Mouse (Mus musculus) right cerebral cortex, postnatal 36 days (tissue): ENCODE results near the gene Litaf.
"Not testable (repeated sequence)": the region's sequence is repeated elsewhere in the genome, so short reads cannot be mapped to it uniquely, and the experiment has no call there.

ENCODE experiments used
- DNase-seq, 2 experiments: peaks; one replicate each; pipeline ENCODE4 v3.0.0; 2022; ENCODE audit warnings: low spot score in 2 of 2, mixed read lengths in 1 of 2

The Litaf gene

DNA sequence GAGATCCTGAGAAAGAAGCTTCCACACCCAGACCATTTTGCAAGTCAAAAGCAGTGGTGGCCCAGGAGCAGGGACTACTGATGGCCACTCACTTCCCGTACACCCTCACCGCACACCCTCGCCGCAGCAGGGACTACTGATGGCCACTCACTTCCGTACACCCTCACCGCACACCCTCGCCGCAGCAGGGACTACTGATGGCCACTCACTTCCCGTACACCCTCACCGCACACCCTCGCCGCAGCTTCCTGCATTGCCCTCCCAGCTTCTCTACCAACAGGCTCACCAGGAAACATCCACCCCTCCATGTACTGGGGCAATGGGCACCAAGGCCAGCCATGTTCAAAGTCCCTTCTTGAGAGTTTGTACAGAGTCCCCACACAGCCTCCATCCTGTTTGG lies 107.7 kb downstream of the Litaf start:
- not testable (repeated sequence) for DNase-seq

DNA sequence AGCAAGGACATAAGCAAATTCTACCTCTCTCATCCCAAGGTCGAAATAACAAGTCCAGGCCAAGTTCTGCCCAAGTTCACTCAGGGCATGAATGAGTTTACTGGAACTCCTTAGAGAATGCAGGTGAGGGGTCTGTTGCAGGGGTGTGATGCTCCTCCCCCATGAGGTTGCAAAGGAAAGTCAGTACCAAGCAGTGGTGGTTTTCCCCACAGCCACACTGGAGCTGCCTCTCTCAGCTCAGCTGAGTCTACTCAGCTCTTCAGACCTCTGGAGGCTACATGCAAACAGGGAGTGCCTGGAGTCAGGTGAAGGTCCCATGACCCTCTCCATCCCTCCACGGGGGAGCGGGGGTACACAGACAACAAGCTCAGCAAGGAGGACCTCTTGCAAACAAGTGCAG lies 108.2 kb downstream of the Litaf start:
- DNase-seq: no peak

DNA sequence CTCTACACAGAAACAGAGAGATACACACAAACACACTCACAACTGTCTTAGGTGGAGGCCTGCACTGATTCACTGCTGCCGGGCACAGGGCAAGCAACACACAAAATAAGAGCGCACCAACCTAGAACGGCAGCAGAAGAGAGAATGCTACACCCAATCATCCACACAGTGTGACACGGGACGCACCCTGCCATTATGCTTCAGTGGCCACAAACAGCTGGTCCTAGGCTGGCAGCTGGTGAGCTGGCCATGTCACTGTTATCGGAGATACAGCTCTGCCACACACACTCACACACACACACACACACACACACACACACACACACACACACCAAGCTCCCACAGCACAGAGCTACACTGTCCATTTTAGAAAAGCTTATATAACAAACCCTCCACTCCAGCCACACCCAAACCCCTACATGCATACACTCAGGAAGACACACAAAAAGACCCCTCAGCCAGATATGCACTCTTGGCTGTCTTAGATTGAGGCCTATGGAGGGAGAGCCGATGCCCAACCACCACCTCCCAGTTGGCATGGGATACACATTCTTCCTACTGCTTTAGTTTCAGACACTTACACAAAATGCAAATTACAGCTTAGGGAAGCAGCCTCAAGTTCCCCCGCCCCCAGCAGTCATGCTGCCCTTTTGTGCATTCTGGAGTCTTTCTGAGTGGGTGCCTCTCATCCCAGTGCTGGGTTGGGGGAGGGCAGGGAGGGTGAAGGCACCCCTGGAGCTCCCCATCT lies 108.8 kb downstream of the Litaf start:
- DNase-seq: peak; percentile 39 to 55

DNA sequence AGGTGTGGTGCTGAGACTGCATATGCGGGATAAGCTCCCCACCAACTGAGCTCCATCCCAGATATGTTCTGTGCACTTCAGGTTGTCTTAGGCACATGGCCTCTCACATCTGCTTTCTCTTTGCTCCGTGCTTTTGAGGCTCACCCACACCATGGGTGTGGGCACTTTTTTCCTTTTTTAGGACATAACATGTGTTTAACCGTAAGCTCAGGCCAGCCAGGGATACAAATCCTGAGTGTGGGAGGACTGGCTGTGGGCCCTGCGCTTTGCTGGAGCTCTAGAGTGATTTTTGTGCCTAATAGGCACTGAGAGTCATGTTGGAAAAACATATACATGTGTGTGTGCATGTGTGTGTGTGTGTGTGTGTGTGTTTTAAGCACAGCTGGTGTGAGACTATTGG lies 110.9 kb downstream of the Litaf start:
- DNase-seq: peak; percentile 61 to 73

GRCm38 (mm10) chr16:10952881-10953280 lies 113.1 kb downstream of the Litaf start:
- no peak for DNase-seq

- no peak for DNase-seq
Observed at GRCm38 (mm10) chr16:10952071-10952470, 113.9 kb downstream of the Litaf start.

DNA sequence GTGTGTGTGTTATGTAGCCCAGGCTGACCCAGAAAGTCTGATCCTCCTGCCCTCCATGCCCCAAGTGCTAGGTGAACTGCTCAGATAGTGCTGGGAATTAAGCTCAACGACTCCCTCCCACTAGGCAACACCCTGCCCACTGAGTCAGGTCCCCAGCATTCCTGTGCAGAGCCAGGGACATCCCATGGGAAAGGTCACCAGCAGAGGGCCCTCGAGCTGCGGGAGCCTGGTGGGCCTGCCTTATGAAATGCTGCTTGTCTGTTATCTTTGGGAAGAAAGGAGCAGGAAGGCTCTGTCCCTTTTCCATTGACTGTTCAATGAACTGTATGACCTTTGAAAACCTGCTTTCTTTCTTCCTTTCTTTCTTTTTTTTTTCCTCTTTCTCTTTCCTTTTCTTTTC lies 114.4 kb downstream of the Litaf start:
- no peak for DNase-seq

DNA sequence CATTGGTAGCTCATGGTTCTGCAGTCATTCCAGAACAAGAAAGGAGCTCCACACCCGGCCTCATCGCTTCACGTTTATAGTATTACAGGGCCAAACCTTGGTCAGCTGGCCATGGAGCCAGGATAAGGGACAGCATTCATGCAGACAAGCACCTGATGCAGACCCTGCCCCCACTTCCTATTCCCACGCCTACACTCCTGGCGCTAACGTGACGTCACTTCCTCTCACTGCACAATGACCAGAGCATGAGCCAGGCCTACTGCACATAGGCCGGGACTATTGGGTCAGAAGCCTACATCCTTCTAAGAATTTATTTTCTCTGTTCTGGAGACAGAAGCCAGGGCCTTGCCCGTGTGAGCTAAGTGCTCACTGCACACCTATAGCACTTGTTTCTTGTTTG lies 115.4 kb downstream of the Litaf start:
- no peak for DNase-seq

DNA sequence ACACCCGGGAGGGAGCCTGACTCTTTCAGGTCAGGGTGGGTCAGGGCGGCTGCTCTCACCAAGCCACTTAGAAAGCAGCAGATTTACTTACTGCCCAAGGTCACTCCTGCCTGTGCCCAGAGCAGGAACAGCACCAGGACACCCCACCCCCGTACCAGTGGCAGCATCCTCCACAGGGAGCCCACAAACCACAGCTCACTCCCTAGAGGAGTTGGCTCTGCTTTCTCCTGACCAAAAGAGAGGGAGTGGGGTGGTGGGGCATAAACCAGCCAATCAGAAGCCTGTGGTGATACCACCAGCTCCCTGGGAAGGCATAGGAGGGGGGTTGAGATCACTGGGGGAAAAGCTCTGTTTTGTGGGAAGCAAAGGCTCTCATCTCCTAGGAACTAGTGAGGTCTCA lies 118.2 kb downstream of the Litaf start:
- no peak for DNase-seq

DNA sequence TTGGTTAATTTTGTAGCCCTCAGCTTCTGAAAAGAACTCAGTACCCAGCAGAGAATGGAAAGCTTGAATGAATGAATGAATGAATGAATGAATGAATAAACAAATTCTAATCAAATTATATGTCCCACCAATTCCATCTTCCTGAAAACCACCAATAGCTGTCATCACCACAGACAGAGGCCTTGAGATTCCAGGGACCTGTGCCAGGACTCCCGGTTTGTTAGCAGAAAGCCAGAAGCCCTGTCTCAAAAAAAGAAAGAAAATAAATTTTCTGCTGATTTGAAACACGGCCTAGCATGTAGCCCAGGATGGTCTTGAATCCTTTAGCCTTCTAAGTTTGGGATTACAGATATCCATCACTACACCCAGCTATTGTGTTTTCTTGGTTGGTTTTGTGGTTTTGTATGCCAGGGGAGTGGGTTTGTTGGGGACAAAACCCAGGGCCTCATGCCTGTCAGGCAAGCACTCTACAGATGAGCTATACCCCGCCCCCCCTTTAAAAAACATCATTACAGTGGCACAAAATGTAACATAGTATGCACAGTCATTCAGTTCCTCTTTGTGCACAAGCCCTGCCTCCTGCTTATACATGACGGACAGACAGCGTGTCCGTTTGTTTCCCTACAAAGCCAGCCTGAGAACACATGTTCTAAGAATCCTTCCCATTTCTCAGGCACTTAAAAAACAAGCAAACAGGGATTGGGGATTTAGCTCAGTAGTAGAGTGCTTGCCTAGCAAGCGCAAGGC lies 120.4 kb downstream of the Litaf start:
- DNase-seq: no peak

GRCm38 (mm10) chr16:10944545-10944944 lies 121.4 kb downstream of the Litaf start:
- DNase-seq: no peak

DNA sequence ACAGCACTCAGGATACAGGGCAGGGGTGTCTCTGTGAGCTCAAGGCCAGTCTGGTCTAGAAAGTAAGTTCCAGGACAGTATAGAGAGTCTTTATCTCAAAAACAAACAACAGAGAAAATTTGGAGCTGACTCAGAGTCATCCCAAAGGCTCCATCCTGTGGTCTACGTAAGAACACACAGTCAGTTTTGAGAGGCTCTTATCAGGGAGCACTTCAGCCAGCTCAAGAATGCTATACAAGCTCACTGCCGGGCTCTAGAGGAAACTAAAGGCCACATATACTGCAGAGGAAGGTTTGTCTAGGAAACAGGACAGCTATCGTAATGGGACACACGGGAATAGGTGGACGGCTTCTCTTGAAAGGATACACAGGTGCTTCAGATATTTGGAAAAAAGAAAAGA lies 122.7 kb downstream of the Litaf start:
- DNase-seq: no peak

- no peak for DNase-seq
Observed at GRCm38 (mm10) chr16:10940661-10941060, 125.3 kb downstream of the Litaf start.

- no peak for DNase-seq
Observed at GRCm38 (mm10) chr16:10939932-10940331, 126.0 kb downstream of the Litaf start.

DNA sequence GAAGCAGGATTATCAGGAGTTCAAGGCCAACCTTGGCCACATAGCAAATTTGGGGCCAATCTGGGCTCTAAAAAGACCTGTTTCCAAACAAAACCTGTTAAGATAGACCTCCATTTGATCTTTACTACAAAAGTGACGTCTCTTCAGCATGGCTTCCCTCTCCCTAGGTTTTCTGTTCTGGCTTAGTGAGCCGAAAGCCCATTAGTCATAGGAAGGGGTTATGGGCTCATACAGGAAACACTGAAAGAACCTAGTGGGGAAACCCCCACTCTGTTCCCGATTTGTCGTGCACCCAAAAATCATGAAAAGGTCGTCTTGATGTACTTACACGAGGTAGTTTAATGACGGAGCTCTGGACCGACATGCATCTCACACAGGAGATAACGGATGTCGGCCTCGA lies 128.5 kb downstream of the Litaf start:
- no peak for DNase-seq

DNA sequence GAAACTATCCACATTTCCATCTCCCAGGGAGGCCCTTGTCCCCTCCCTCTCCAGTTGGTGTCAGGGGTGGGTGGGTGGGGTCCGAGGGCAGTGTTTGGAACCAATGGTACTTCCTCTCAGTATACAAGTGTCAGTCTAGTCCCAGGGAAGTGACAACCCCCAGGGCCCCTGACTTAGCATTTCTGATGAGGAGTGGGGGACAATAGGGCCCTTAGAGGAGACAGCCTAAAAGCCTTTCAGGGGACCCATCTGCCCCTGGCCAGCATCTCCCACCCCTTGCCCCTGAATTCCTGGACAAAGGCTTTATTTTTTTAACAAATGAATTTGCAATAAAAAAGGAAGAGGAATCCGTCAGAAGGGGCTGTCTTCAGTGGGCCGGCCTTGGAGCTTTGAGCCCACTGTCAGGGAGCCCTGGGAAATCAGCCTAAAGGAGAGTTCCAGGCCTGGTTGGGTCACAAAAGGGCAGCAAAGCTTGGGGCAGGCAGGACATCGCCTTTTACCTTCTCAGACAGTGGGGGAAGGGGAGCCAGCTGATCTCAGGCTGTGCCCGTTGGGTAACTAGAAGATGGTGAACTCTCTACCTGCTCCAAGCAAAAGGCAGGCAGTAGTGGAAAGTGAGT lies 129.1 kb downstream of the Litaf start:
- no peak for DNase-seq

DNA sequence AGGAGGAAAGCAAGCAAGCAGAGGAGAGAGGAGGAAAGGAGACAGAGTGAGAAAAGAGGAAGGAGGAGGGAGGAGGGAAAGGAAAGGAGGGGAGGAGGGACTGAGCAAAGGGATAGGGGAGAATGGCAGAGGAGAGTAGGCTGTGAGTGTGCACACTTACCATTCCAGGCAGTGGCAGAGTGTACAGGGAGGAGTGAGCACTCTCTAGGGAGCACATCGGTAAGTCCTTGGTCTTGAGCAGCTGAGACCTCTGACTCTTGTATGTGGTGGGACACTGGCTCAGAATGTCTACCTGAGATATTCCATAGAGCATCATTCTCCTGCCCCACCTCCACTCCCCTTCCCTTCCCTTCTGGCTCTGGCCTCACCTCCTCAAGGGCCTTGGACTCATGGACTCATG lies 131.9 kb downstream of the Litaf start:
- no peak for DNase-seq

GRCm38 (mm10) chr16:10933372-10933771 lies 132.6 kb downstream of the Litaf start:
- DNase-seq: no peak

DNA sequence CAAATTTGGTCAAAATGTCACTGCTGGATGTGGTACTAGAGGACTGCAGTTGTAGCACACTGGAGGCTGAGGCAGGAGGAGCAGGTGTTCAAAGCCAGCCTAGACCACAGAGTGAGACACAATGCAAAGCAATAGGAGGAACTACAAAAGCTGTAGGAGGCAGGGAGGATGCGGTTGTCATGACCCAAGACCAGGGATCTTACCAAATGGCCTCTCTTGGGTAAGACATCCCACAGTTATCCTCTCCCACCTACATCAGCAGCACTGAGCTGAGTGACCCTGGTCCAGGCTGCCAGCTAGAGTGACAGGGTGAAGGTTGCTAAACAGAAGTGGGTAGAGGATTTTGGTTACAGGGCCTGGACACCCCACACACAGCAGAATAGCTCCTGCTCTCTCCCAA lies 138.9 kb downstream of the Litaf start:
- DNase-seq: no peak

DNA sequence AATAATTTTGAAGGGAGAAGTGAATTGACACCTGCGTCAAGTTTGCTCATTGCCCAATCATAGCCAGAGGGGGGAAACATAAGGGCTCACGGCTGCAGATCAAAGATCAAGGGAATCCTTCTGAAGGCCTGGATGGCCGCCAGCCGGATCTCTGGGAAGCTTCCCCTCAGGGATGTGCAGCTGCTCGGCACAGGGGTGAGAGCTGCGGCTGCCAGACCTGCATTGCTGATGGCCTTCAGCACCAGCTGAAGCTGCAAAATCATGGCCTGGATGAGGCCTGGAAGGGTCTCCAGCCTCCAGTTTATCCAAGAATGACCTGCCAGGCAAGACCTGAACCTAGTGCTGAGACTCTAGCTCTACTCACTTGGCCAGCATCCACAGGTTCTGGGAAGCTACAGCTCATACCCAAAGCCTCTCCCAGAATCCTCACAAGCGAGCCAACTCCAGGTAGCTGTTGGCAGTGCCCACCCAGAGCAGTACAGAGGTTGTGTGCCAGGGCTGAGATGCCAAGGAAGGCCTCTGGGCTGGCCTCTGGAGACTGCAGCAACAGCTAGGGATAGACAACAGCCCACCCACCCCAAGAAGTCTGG lies 140.3 kb downstream of the Litaf start:
- DNase-seq: no peak

DNA sequence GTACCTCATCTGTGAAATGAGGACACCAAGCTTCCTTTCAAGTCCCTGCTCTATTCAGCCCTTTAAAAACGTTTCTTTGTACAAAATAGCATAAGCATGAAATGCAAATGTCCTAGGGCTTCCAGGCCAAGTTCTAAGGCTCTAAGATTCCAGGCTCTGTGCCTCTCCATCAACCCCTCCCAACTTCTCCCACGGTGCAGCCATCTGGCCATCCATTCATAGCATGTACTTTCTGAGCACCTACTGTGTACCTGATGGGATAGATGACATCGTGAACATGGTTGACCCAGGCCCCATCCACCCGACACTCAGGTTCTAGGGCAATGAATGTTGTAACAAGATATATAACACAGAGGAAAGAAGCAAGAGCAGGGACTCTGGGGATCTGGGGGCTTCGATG lies 142.4 kb downstream of the Litaf start:
- DNase-seq: no peak

DNA sequence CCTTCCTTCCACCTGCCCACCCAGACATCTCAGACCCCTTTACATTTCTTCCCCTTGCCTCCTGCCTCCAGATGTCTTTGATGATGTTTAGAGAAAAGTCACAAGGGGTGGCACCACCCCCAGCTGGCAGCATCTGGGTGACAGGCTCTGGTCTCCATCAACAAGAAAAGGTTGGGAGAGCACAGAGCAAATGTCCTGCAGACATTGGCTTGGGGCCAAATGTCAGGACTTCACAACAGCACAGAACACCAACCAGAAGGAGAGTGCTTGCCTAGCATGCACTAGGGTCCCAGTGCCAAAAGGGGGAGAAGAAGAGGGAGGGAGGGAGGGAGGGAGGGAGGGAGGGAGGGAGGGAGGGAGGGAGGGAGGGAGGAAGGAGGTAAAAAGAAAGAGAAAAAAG lies 146.1 kb downstream of the Litaf start:
- DNase-seq: no peak

DNA sequence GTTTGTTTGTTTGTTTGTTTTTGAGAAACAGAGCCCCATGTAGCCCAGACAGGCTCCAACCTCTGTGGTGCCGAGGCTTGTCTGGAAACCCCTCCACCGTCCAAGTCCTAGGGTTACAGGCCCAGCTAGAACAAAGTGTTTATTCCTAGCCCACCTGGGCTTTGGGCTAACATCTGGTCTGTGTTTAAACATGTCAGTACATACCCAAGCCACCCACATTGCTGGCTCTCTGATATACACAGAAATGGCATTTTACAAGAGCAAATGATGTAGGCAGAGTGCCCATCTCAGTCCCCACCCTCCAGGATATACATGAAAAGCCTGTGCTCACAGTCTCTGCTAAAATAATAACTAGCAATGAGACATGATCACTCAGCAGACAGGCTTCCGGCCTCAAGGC lies 149.7 kb downstream of the Litaf start:
- no peak for DNase-seq
